ENCODE assay signal across 8 mouse cellular contexts in the genomic region with DNA sequence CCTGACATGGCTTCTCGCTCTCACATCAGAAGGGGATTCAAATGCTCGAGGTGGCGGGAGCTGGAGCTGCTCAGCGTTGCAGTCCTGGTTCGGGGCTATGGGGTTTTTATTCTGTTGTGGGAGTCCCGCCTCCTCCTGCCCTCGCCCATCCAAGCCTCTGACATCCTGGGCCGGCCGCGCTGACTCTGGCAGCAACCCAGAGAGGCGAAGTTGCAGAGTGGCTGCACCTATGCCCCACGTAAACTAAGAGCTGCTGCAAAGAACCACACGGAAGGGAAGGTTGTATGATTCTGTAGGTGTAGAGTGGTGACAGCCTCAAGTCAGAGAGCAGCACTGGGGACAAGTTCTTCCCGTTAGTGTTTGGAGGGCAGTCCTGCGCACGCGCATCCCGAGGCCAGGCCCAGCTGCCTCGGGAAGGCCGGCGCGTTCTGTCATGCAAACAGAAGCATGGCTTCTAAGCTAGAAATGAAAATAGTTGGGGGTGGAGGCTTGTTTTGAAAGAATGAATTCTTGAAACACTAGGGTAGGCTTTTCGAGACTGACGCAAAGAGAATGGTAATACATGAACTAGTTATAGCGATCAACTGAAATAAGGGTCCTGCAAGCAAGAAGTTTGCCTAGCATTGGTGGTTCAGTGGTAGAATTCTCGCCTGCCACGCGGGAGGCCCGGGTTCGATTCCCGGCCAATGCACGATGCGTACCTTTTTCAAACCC. TPM values are rescaled to one million over a fixed set of nuclear protein-coding genes. Genes with fewer than 3 reads are reported as not detected.
DNase-seq lines count a peak whose midpoint lies in the region; ATAC-seq and TF ChIP-seq lines count a peak whose summit lies in the region.

No protein-coding gene starts in this region.

- DNase-seq in ES-E14 (ENCODE audit: low read depth, low spot score) = no peak
- DNase-seq in cerebellum, adult 18-20 months = peak; percentile 86 to 90
- DNase-seq in heart, postnatal 36 days = peak; percentile 86 to 92
- peak; percentile 78 to 92 for DNase-seq in layer of hippocampus, adult 18-20 months (ENCODE audit: low spot score in 2 of 2)
- peak; percentile 85 to 87 for DNase-seq in lung, adult 18-20 months
- peak; percentile 90 for DNase-seq in testis, postnatal 10 days (ENCODE audit: low spot score)

- no peaks in the 10 kb centered on the region for H3K36me3 ChIP-seq in ES-E14 (ENCODE audit: control insufficient read depth, insufficient read depth, low read length, poor library complexity, severe bottlenecking)
- no peaks in the 10 kb centered on the region for H3K36me3 ChIP-seq in forebrain, embryonic 16.5 days (ENCODE audit: control insufficient read depth, insufficient read depth)
- H3K36me3 ChIP-seq in neural tube, embryonic 15.5 days = no peaks in the 10 kb centered on the region

- peak; percentile 95 for ATAC-seq in forebrain, embryonic 16.5 days
- ATAC-seq in neural tube, embryonic 15.5 days (ENCODE audit: low FRiP score) = peak; percentile 95

- under 1% methylated on average over 33 of the region's 33 CpGs for WGBS in forebrain, embryonic 16.5 days
- under 1% methylated on average over 33 of the region's 33 CpGs for WGBS in neural tube, embryonic 15.5 days

- H3K4me1 ChIP-seq in ES-E14 (ENCODE audit: control insufficient read depth in 2 of 2, insufficient read depth in 2 of 2, low read length in 2 of 2, poor library complexity in 1 of 2) = no peaks in the 10 kb centered on the region
- no peaks in the 10 kb centered on the region for H3K4me1 ChIP-seq in forebrain, embryonic 16.5 days (replicated peaks; ENCODE audit: control insufficient read depth, insufficient read depth, low read length)
- 0 out of 2 replicates have a peak, but pooled peaks cover 2% of the 10 kb centered on the region for H3K4me1 ChIP-seq in neural tube, embryonic 15.5 days

- no peak overlapping the region for H3K9ac ChIP-seq in ES-E14 (ENCODE audit: insufficient read depth, low read depth, low read length, poor library complexity, severe bottlenecking)
- peak overlapping the region; percentile 66 for H3K9ac ChIP-seq in forebrain, embryonic 16.5 days (replicated peaks; ENCODE audit: low read depth, low read length)
- H3K9ac ChIP-seq in neural tube, embryonic 15.5 days (replicated peaks) = peak overlapping the region; percentile 68

- in situ Hi-C loops in ES-E14 (cut with MboI; ENCODE audit: low sequenced_read_pairs in 2 of 2, unreplicated experiment in 2 of 2) = no loop called here

- intact Hi-C loops in heart, postnatal 36 days (cut with DNase I) = loop anchor here (1.0 kb wide), 1 partner anchor 7 kb away; no protein-coding TSS in a partner anchor

- H3K4me2 ChIP-seq in forebrain, embryonic 16.5 days (ENCODE audit: low read length) = peak overlapping the region; percentile 58
- H3K4me2 ChIP-seq in neural tube, embryonic 15.5 days = peak overlapping the region; percentile 56

- peaks cover 4% of the 10 kb centered on the region; the same call in 1 of the 2 replicates for H3K9me3 ChIP-seq in ES-E14 (ENCODE audit: control insufficient read depth, insufficient read depth, low read depth, low read length)
- no peaks in the 10 kb centered on the region for H3K9me3 ChIP-seq in forebrain, embryonic 16.5 days (ENCODE audit: control insufficient read depth, low read length)
- H3K9me3 ChIP-seq in neural tube, embryonic 15.5 days (replicated peaks) = no peaks in the 10 kb centered on the region

- no peak overlapping the region for H3K4me3 ChIP-seq in ES-E14 (ENCODE audit: insufficient read depth in 1 of 2, low read depth in 1 of 2, low read length in 2 of 2, poor library complexity in 1 of 2, severe bottlenecking in 1 of 2)
- H3K4me3 ChIP-seq in forebrain, embryonic 16.5 days (replicated peaks; ENCODE audit: low read length) = peak overlapping the region; percentile 80
- H3K4me3 ChIP-seq in neural tube, embryonic 15.5 days (replicated peaks) = peak overlapping the region; percentile 73

- H3K27me3 ChIP-seq in forebrain, embryonic 16.5 days (replicated peaks; ENCODE audit: control insufficient read depth, insufficient read depth, low read length) = no peaks in the 10 kb centered on the region
- H3K27me3 ChIP-seq in neural tube, embryonic 15.5 days (replicated peaks) = 0 out of 2 replicates have a peak, but pooled peaks cover 3% of the 10 kb centered on the region

- H3K27ac ChIP-seq in ES-E14 (ENCODE audit: insufficient read depth, low read depth, low read length, poor library complexity, severe bottlenecking) = no peak overlapping the region
- H3K27ac ChIP-seq in forebrain, embryonic 16.5 days (ENCODE audit: low read length) = peak overlapping the region; percentile 89
- H3K27ac ChIP-seq in neural tube, embryonic 15.5 days (replicated peaks) = peak overlapping the region; percentile 91

TF ChIP-seq in ES-E14, 5 proteins besides CTCF, POLR2A, EP300 and RAD21:
- TF ChIP-seq ZC3H11A (IDR thresholded peaks at IDR 0.05; ENCODE audit: borderline replicate concordance, low read depth, low read length) (no peak), MAFK (IDR thresholded peaks at IDR 0.05; ENCODE audit: insufficient read depth, low read depth, low read length) (0 out of 2 replicates have a peak, but pooled peaks have one; percentile 5)
TF ChIP-seq in ES-E14: peak in this region for 1.

RNA-seq across cellular contexts. Expression of a gene that starts 20.2 kb away (rescaled TPM):
- 0.32 and 0.40 TPM in 2 replicates for total RNA-seq in ES-E14 (2012; rRNA removed)
- polyA plus RNA-seq in forebrain, embryonic 16.5 days (2015; fragmentation: Nextera tagmentation; extraction: Ambion mirVana) = 6.7 and 7.6 TPM in 2 replicates
- 10 to 100 TPM; 13.7 to 18.6 TPM for total RNA-seq in heart, postnatal 36 days (2021)
- 10 to 100 TPM in 1 of 2 experiments, 1 to 10 TPM in 1; 9.9 to 12.5 TPM for total RNA-seq in layer of hippocampus, adult 18-20 months (2021)
- polyA plus RNA-seq in neural tube, embryonic 15.5 days (2015; fragmentation: Nextera tagmentation; extraction: Ambion mirVana) = 11.5 and 11.8 TPM in 2 replicates

RNA-seq across cellular contexts. Expression of a gene that starts 25.8 kb away (rescaled TPM):
- 0.49 TPM in 1 of 2 replicates, not detected in the other for total RNA-seq in ES-E14 (2012; rRNA removed)
- polyA plus RNA-seq in forebrain, embryonic 16.5 days (2015; fragmentation: Nextera tagmentation; extraction: Ambion mirVana) = 0.22 and 0.32 TPM in 2 replicates
- under 1 TPM in 1 of 2 experiments, not detected in 1; 0.76 TPM for total RNA-seq in heart, postnatal 36 days (2021)
- total RNA-seq in layer of hippocampus, adult 18-20 months (2021) = under 1 TPM in 1 of 2 experiments, not detected in 1; 0.25 TPM
- 0.40 and 0.95 TPM in 2 replicates for polyA plus RNA-seq in neural tube, embryonic 15.5 days (2015; fragmentation: Nextera tagmentation; extraction: Ambion mirVana)

Comparison
In these comparisons a context has a peak if more than half of its experiments do, and no peak if none do; other contexts are left out.
1. H3K4me3 ChIP-seq: peak in forebrain, embryonic 16.5 days (single experiment) and neural tube, embryonic 15.5 days (single experiment); none in ES-E14 (0 of 2).